Mouse (Mus musculus) brain, embryonic 14.5 days (tissue): ENCODE results near the gene 1700021F05Rik.

ENCODE experiments used
- CTCF ChIP-seq: fragments of 200-500 bp; IDR thresholded peaks from 2 replicates; pipeline ENCODE4 v1.5.1; 2012; ENCODE audit warnings: inconsistent platforms, mild to moderate bottlenecking, moderate library complexity, borderline replicate concordance; ENCODE audit not compliant: insufficient read depth, insufficient read length; ENCODE audit errors: extremely low read depth
- POLR2A ChIP-seq: fragments of 200-500 bp; IDR thresholded peaks from 2 replicates; pipeline ENCODE4 v1.6.1; 2012; ENCODE audit warnings: mild to moderate bottlenecking, inconsistent platforms, borderline replicate concordance; ENCODE audit not compliant: poor library complexity, insufficient read depth, insufficient read length, severe bottlenecking; ENCODE audit errors: extremely low read depth

- no peak for TF ChIP-seq CTCF
- TF ChIP-seq POLR2A, result no peak
These were observed 355 bp upstream of the 1700021F05Rik start for GRCm38 (mm10) chr10:43541153-43541544.
